Mouse (Mus musculus) left cerebral cortex, adult 11 months (tissue): ENCODE measurements at regions not wholly inside any gene's neighbourhood (a gene's known extent, or its start where the extent isn't known, plus 50 kb on each side); places are given as distances from the start of the nearest gene placed in this dataset.

Experiments used
- DNase-seq: peaks from one replicate; pipeline ENCODE4 v3.0.0; 2022; ENCODE audit warnings: low spot score

GRCm38 (mm10) chr2:72541246-72541645 lies 65.3 kb downstream of the Cdca7 start:
- no peak for DNase-seq

DNA sequence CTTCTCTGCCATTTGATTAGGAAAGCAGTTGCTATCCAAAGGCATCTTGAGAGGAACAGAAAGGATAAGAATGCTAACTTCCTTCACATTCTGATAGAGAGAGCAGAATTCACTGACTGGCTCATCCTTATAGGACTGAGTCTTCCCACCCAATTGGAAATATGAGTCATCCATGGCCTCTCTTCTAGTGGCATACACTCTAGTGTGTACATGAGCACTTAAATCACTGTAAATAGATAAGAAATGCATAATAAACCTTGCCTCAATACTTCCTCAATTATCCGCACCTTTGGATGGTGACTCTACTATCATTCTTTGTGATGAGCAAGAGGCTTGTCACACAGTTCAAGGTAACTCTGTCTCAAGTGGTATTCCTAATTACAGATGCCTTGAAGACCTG lies 69.5 kb downstream of the Cdca7 start:
- no peak for DNase-seq

GRCm38 (mm10) chr2:72546476-72546875 lies 70.5 kb downstream of the Cdca7 start:
- no peak for DNase-seq

GRCm38 (mm10) chr2:72546963-72547362 lies 71.0 kb downstream of the Cdca7 start:
- DNase-seq: no peak

- no peak for DNase-seq
These were observed 75.3 kb downstream of the Cdca7 start for GRCm38 (mm10) chr2:72551268-72551667.

DNA sequence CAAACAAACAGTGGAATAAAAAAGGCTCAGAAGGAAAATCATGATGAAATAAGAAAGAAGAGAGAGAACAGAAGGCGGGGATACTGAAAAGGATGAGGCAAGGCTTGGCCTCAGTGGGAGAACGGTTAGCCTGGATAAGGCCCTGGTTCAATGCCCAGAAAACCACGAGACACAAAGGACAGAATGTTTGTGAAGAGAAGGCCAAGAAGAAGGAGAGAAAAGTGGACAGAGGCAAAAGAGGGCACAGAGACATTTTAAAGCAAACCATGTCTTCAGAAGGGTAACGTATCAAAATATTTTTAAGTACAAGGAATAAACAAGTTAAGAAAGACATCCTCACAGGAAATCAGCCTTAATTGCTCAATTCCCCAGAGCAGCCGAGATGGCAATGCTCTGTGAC lies 78.6 kb downstream of the Cdca7 start:
- no peak for DNase-seq

GRCm38 (mm10) chr2:72555116-72555515 lies 79.2 kb downstream of the Cdca7 start:
- DNase-seq: no peak

- DNase-seq: no peak
These were observed 79.6 kb downstream of the Cdca7 start for GRCm38 (mm10) chr2:72555556-72555955.

DNA sequence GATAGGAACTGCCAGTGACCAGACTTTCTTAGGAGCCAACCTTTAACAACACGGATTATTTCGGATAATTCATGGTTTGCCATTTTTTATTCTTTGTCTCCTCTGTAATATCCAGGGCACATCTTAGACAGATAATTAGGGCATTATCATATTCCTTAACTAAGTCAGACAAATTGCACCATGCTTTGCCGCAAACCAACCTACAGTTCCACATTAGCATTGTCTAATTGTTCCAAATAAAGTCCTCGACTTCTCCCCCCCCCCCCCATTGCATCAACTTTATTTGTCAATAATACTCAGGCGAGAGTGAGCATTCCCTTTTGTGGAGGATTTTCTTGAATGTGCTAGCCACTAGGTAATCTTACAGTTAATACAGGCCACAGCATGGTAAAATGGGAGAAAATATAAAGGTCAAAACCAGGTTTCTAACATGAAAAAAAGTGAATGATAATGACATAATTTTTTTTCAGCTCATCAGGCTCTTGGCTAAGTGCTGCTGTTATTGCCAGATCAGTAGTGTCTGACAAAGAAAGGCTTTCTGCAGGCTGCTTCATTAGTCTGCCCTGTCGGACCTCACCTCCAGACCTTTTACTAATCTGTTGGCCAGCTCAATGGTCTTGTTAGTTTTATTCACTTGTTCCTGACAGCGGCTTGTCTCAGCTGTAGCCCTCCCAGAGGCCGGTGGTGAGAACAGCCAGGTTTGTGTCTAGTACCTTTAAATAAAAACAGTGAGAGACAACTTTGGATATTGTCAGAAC lies 80.3 kb downstream of the Cdca7 start:
- DNase-seq: no peak

GRCm38 (mm10) chr2:72557161-72557560 lies 81.2 kb downstream of the Cdca7 start:
- no peak for DNase-seq

DNA sequence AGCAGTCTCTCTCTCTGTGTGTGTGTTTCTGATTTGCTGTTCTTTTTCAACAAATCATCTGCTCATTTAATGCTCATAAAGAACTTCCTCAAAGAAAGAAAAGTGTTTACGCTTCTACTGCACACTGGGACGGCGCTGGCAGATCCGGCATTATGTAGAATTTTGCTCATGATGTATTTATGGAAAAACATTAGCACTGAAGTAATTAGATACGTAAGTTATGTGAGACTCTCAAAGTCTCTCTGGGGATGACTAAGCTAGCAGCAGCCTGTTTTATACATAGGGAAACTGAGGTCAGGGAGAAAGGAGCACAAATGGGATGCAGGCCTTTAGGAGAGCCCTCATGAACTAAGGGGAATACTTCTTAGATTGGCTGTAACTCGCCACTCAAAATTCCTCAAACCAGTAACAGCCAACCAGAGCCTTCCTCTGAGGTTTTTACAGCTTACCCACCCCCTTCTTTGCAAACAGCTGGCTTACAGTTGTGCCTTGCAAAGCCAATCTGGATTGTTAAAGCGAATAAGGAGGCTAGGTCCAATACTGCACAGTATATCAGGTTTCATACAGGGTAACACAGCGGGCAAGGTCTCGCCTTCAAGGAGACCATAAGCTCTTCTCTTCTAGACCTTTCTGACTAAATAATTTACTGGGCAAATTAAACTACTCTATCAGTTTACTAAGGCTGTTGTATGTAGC lies 81.8 kb downstream of the Cdca7 start:
- DNase-seq: no peak

DNA sequence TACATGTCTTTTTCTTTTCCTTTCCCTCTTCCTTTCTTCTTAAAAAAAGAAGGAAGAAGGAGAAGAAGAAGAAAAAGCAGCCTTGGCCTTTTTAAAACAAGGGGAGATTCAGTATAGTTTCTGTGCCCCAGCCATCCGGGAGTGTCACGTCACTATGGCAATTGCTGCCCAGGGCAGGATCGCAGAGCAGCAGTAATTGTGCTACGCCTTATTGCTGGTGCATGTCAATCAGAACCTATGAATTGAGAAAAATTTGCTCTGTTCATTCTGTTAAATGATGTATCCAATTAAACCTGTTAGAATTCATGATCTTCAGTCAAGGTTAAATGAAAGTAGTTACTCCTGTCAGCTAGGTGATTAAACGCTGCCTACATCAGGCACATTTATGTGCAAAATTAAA lies 85.4 kb downstream of the Cdca7 start:
- no peak for DNase-seq

- no peak for DNase-seq
These were observed 102.4 kb downstream of the Cdca7 start for GRCm38 (mm10) chr2:72578322-72578721.

GRCm38 (mm10) chr2:72581136-72581535 lies 105.2 kb downstream of the Cdca7 start:
- no peak for DNase-seq

- DNase-seq: peak; percentile 33
These were observed 112.9 kb downstream of the Cdca7 start for GRCm38 (mm10) chr2:72588814-72589213.

GRCm38 (mm10) chr2:72592011-72592410 lies 116.1 kb downstream of the Cdca7 start:
- no peak for DNase-seq

- no peak for DNase-seq
These were observed 121.3 kb downstream of the Cdca7 start for GRCm38 (mm10) chr2:72596994-72597925.

GRCm38 (mm10) chr2:72597941-72598340 lies 122.0 kb downstream of the Cdca7 start:
- no peak for DNase-seq

- DNase-seq: no peak
These were observed 124.8 kb downstream of the Cdca7 start for GRCm38 (mm10) chr2:72600723-72601122.

- DNase-seq: peak; percentile 32
These were observed 126.2 kb downstream of the Cdca7 start for GRCm38 (mm10) chr2:72602152-72602551.

DNA sequence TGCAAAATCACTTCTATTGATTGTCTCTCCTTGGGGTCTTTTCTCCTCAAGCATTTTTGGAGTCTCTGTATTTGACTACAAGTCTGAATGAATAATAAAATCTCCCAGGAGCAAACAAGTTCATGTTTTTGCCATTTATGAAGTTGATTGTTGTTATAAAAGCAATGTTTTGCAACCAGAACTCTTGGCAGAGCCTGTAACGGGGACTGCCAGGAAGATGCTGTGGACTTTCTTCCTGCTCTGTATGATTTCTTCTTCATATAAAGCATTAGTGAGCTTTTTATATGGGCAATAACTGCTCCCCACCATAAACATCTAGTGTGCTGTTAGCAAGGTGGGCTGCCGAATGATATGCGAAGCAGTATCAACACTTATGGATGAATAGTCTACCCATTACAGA lies 136.3 kb downstream of the Cdca7 start:
- DNase-seq: no peak

- no peak for DNase-seq
These were observed 138.3 kb downstream of the Cdca7 start for GRCm38 (mm10) chr2:72614256-72614655.

GRCm38 (mm10) chr2:72615869-72616268 lies 139.9 kb downstream of the Cdca7 start:
- DNase-seq: no peak
